18 mouse cellular contexts compared by ENCODE assay signal in genomic region chr3:98994086-98994485, GRCm38 (mm10).
"Had no signal": no experiment of that assay in that cellular context is flagged by ENCODE, and none has a peak within 500 bp of the region (broad histone marks: within the 10 kb centered on the region; RNA-seq: fewer than 3 reads in every experiment).

No protein-coding gene starts in this region.

- ATAC-seq: intestine, embryonic 15.5 days; midbrain, embryonic 15.5 days had no signal

- H3K36me3 ChIP-seq: intestine, embryonic 15.5 days; limb, embryonic 13.5 days; midbrain, embryonic 15.5 days; neural tube, embryonic 13.5 days had no signal

- H3K27me3 ChIP-seq: intestine, embryonic 15.5 days; limb, embryonic 13.5 days; midbrain, embryonic 15.5 days; neural tube, embryonic 13.5 days had no signal

- DNase-seq: kidney, adult 18-20 months; kidney, postnatal 4 days; lung, embryonic 14.5 days; lung, postnatal 10 days; lung, postnatal 4 days; retina, postnatal 1 day; right cerebral cortex, postnatal 4 days; spleen, adult 18-20 months; thymus, adult 2 months; thymus, postnatal 25 days had no signal

- H3K4me1 ChIP-seq: intestine, embryonic 15.5 days; midbrain, embryonic 15.5 days; neural tube, embryonic 13.5 days had no signal

- H3K9me3 ChIP-seq: intestine, embryonic 15.5 days; midbrain, embryonic 15.5 days; neural tube, embryonic 13.5 days had no signal

- H3K4me2 ChIP-seq: intestine, embryonic 15.5 days; limb, embryonic 13.5 days; liver, embryonic 11.5 days; lung, embryonic 14.5 days; midbrain, embryonic 11.5 days; midbrain, embryonic 15.5 days; neural tube, embryonic 13.5 days had no signal

- H3K27ac ChIP-seq: intestine, embryonic 15.5 days; kidney, postnatal 0 days; left cerebral cortex, adult 2 months; limb, embryonic 13.5 days; midbrain, embryonic 15.5 days; neural tube, embryonic 13.5 days had no signal

- H3K9ac ChIP-seq: intestine, embryonic 15.5 days; limb, embryonic 13.5 days; lung, embryonic 14.5 days; midbrain, embryonic 15.5 days; neural tube, embryonic 13.5 days had no signal

- H3K4me3 ChIP-seq: intestine, embryonic 15.5 days; left cerebral cortex, adult 2 months; limb, embryonic 13.5 days; midbrain, embryonic 15.5 days; neural tube, embryonic 13.5 days had no signal
